Mouse (Mus musculus): ENCODE measurements at regions not wholly inside any gene's neighbourhood (a gene's known extent, or its start where the extent isn't known, plus 50 kb on each side); places are given as distances from the start of the nearest gene placed in this dataset.

- Histone ChIP-seq H3K4me1 (ENCODE audit: control insufficient read depth, insufficient read depth, low read length) (peaks cover 12% of the 10 kb centered on the region), H3K27ac (ENCODE audit: insufficient read depth, low read length) (no peak overlapping the region), H3K4me3 (replicated peaks; ENCODE audit: insufficient read depth, low read depth, low read length) (no peak overlapping the region), H3K27me3 (ENCODE audit: control insufficient read depth, insufficient read depth, low read length) (no peaks in the 10 kb centered on the region)
- 96% methylated on average over 2 of the region's 2 CpGs for WGBS
- DNase-seq, result no peak
- TF ChIP-seq POLR2A (IDR thresholded peaks at IDR 0.05; ENCODE audit: borderline replicate concordance, insufficient read depth, low read length), result no peak
- TF ChIP-seq CTCF (IDR thresholded peaks at IDR 0.05; ENCODE audit: borderline replicate concordance, insufficient read depth, low read depth, low read length), result no peak
These were observed 172.3 kb upstream of the Map3k1 start for GRCm38 (mm10) chr13:111981103-111981502.

- H3K27me3 ChIP-seq (ENCODE audit: control insufficient read depth, insufficient read depth, low read length), result no peaks in the 10 kb centered on the region
- H3K27ac ChIP-seq (ENCODE audit: insufficient read depth, low read length), result no peak overlapping the region
- 77% methylated on average over 6 of the region's 6 CpGs for WGBS
- no peak overlapping the region for H3K4me3 ChIP-seq (replicated peaks; ENCODE audit: insufficient read depth, low read depth, low read length)
- no peak for DNase-seq
- H3K4me1 ChIP-seq (ENCODE audit: control insufficient read depth, insufficient read depth, low read length), result peaks cover 9% of the 10 kb centered on the region
- TF ChIP-seq POLR2A (IDR thresholded peaks at IDR 0.05; ENCODE audit: borderline replicate concordance, insufficient read depth, low read length) (no peak), CTCF (IDR thresholded peaks at IDR 0.05; ENCODE audit: borderline replicate concordance, insufficient read depth, low read depth, low read length) (no peak)
These were observed 174.1 kb upstream of the Map3k1 start for GRCm38 (mm10) chr13:111982796-111983460.

DNA sequence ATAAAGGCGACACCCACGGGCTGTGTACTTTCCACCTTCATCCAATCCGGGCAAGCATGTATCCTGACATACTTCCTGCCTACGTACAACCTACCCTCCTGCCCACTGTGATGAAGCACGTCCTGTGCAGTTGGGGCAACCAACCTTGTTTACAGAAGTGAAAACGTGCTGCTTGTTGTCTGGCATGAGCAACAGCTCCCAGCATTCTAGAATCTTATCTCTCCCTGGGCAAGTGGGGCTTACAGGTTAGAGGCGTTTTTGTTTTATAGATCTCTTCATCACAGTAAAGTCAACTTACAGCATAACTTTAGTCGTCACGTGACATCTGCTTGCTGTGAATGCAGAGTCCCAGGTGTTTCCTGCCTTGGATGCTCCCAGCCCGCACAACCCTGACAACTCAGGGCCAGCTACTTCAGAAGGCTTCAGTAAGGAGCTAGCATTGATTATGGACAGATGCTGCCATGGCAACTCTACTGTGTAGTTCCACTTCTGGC lies 175.3 kb upstream of the Map3k1 start:
- no peak for TF ChIP-seq POLR2A (IDR thresholded peaks at IDR 0.05; ENCODE audit: borderline replicate concordance, insufficient read depth, low read length)
- TF ChIP-seq CTCF (IDR thresholded peaks at IDR 0.05; ENCODE audit: borderline replicate concordance, insufficient read depth, low read depth, low read length), result no peak
- 0 out of 2 replicates have a peak, but pooled peaks cover 3% of the 10 kb centered on the region for H3K4me1 ChIP-seq (ENCODE audit: control insufficient read depth, insufficient read depth, low read length)
- no peak for DNase-seq
- WGBS, result 48% methylated on average over 10 of the region's 10 CpGs
- no peaks in the 10 kb centered on the region for H3K27me3 ChIP-seq (ENCODE audit: control insufficient read depth, insufficient read depth, low read length)
- H3K27ac ChIP-seq (ENCODE audit: insufficient read depth, low read length), result no peak overlapping the region
- no peak overlapping the region for H3K4me3 ChIP-seq (replicated peaks; ENCODE audit: insufficient read depth, low read depth, low read length)

DNA sequence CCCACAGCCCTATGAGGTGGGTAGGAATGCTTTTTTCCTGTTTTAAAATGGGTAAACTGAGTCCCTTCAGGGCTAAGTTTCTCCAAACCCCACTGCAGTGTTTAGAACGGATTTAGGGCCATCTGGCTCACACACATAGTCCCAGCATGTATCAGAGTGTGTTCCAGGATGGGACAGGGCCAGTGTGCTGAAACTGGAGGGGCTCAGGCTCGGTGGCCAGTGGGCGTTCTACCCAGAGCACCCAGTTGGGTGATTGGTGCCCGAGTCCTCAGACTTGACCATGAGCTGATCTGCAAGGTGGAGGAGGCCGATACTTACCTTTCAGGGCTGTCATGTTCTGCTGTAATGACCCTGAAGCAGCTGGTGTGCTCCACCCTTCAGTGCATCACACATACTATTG lies 176.6 kb upstream of the Map3k1 start:
- no peak for DNase-seq
- 0 out of 2 replicates have a peak, but pooled peaks cover 3% of the 10 kb centered on the region for H3K4me1 ChIP-seq (ENCODE audit: control insufficient read depth, insufficient read depth, low read length)
- no peak overlapping the region for H3K27ac ChIP-seq (ENCODE audit: insufficient read depth, low read length)
- WGBS, result 43% methylated on average over 5 of the region's 5 CpGs
- H3K4me3 ChIP-seq (replicated peaks; ENCODE audit: insufficient read depth, low read depth, low read length), result no peak overlapping the region
- TF ChIP-seq CTCF (IDR thresholded peaks at IDR 0.05; ENCODE audit: borderline replicate concordance, insufficient read depth, low read depth, low read length) (no peak), POLR2A (IDR thresholded peaks at IDR 0.05; ENCODE audit: borderline replicate concordance, insufficient read depth, low read length) (no peak)
- no peaks in the 10 kb centered on the region for H3K27me3 ChIP-seq (ENCODE audit: control insufficient read depth, insufficient read depth, low read length)

GRCm38 (mm10) chr13:111986681-111987080 lies 177.9 kb upstream of the Map3k1 start:
- 95% methylated on average over 15 of the region's 15 CpGs for WGBS
- Histone ChIP-seq H3K27me3 (ENCODE audit: control insufficient read depth, insufficient read depth, low read length) (no peaks in the 10 kb centered on the region), H3K27ac (ENCODE audit: insufficient read depth, low read length) (no peak overlapping the region), H3K4me1 (ENCODE audit: control insufficient read depth, insufficient read depth, low read length) (0 out of 2 replicates have a peak, but pooled peaks cover 3% of the 10 kb centered on the region), H3K4me3 (replicated peaks; ENCODE audit: insufficient read depth, low read depth, low read length) (no peak overlapping the region)
- TF ChIP-seq CTCF (IDR thresholded peaks at IDR 0.05; ENCODE audit: borderline replicate concordance, insufficient read depth, low read depth, low read length), result no peak
- no peak for TF ChIP-seq POLR2A (IDR thresholded peaks at IDR 0.05; ENCODE audit: borderline replicate concordance, insufficient read depth, low read length)
- no peak for DNase-seq

- 0 out of 2 replicates have a peak, but pooled peaks cover 3% of the 10 kb centered on the region for H3K4me1 ChIP-seq (ENCODE audit: control insufficient read depth, insufficient read depth, low read length)
- no peak for TF ChIP-seq CTCF (IDR thresholded peaks at IDR 0.05; ENCODE audit: borderline replicate concordance, insufficient read depth, low read depth, low read length)
- no peak for TF ChIP-seq POLR2A (IDR thresholded peaks at IDR 0.05; ENCODE audit: borderline replicate concordance, insufficient read depth, low read length)
- no peaks in the 10 kb centered on the region for H3K27me3 ChIP-seq (ENCODE audit: control insufficient read depth, insufficient read depth, low read length)
- no peak overlapping the region for H3K4me3 ChIP-seq (replicated peaks; ENCODE audit: insufficient read depth, low read depth, low read length)
- H3K27ac ChIP-seq (ENCODE audit: insufficient read depth, low read length), result no peak overlapping the region
- 88% methylated on average over 3 of the region's 3 CpGs for WGBS
- DNase-seq, result no peak
These were observed 178.6 kb upstream of the Map3k1 start for GRCm38 (mm10) chr13:111987420-111987819.

- Histone ChIP-seq H3K27me3 (ENCODE audit: control insufficient read depth, insufficient read depth, low read length) (no peaks in the 10 kb centered on the region), H3K4me1 (ENCODE audit: control insufficient read depth, insufficient read depth, low read length) (no peaks in the 10 kb centered on the region), H3K27ac (ENCODE audit: insufficient read depth, low read length) (no peak overlapping the region), H3K4me3 (replicated peaks; ENCODE audit: insufficient read depth, low read depth, low read length) (no peak overlapping the region)
- no peak for DNase-seq
- no peak for TF ChIP-seq CTCF (IDR thresholded peaks at IDR 0.05; ENCODE audit: borderline replicate concordance, insufficient read depth, low read depth, low read length)
- no peak for TF ChIP-seq POLR2A (IDR thresholded peaks at IDR 0.05; ENCODE audit: borderline replicate concordance, insufficient read depth, low read length)
- 30% methylated on average over 11 of the region's 11 CpGs for WGBS
These were observed 182.2 kb upstream of the Map3k1 start for GRCm38 (mm10) chr13:111990913-111991534.

Data from cerebellum, adult 2 months (tissue).